Mouse (Mus musculus) olfactory bulb, adult 2 months (tissue): ENCODE results near the gene Nbea.

Source experiments
- CTCF ChIP-seq: fragments of 200-500 bp; IDR thresholded peaks from 2 replicates; pipeline ENCODE4 v1.5.1; 2012; ENCODE audit warnings: low read depth, mild to moderate bottlenecking, low read length, moderate library complexity; ENCODE audit not compliant: insufficient read depth
- POLR2A ChIP-seq: fragments of 200-500 bp; IDR thresholded peaks from 2 replicates; pipeline ENCODE4 v1.6.1; 2012; ENCODE audit warnings: mild to moderate bottlenecking, low read depth, low read length, moderate library complexity; ENCODE audit not compliant: insufficient read depth

DNA sequence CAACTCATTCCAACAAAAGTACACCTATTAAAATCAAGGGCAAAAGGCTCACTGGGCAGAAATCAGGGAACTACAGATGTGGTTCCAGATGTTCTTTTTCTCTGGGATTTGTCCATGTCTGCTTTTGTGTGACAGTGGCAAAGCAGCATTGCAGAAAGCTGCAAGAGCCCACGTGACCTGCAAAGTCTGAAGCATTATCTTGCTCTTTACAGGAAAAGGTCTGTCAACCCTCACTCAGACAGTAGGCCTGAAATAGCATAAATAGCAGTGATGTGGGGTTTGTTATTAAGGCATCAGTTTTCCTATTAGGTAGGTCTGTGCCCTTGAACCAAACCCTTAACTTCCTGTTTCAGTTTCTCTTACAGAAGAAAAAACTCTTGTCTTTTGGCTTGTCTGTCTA, 45.8 kb upstream of the Nbea start:
- TF ChIP-seq CTCF (no peak), POLR2A (no peak)
